Mouse (Mus musculus): ENCODE data around the gene Vmp1. TPM values are rescaled to one million over a fixed set of nuclear protein-coding genes. Genes with fewer than 3 reads are reported as not detected.

Vmp1 gene
- polyA plus RNA-seq, 1 experiment = 365 TPM

DNA sequence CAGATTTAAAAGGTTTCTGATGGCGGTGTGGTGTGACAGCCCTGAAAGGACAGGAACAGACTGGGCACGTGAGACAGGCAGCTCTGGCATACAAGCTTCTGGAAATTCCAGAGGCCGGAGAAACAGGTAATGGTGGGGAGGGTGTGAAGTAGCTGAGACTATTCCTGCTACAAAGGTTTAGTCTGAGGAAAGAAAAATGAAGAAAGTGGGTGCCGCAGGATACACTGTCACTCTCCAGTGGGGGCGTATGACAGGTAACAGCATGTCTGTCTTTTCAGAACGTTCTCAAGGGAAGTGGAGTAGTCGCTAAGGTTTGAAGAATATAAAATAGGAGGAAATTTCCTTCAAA, 83.5 kb downstream of the Vmp1 start:
- no peak for DNase-seq (ENCODE audit: low spot score)

DNA sequence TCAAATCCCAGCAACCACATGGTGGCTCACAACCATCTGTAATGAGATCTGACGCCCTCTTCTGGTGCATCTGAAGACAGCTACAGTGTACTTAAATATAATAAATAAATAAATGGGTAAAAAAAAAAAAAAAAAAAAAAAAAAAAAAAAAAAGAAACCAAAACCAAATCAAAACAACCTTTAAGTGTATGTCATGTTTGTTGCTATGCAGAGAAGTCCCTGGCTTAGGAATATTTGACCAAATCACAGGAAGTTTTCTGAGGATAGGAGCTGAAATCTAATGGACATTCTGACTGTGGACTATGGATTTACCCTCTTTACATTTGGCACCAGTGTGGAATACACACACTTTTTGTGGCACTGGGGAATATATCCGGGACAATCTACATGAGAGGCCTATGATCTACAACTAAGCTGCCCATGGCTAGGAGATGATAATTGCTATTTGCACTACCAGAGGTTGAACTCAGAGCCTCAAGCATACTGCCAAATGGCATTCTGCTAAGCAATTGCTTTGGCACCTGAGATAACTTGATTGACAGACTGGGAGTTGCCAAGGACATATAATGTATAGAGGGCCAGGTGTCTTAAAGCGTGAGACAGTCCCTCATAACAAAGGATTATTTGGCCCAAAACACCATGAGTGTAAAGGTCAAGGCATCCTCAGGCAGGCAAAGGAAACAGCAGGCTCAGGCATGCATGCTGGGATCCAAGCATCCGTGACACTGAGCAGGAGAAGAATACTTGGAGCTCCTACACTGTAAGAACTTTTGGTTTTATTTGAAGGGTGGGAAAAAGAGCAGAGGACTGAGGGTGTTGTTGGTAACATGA, 84.0 kb downstream of the Vmp1 start:
- DNase-seq (ENCODE audit: low spot score) = no peak

DNA sequence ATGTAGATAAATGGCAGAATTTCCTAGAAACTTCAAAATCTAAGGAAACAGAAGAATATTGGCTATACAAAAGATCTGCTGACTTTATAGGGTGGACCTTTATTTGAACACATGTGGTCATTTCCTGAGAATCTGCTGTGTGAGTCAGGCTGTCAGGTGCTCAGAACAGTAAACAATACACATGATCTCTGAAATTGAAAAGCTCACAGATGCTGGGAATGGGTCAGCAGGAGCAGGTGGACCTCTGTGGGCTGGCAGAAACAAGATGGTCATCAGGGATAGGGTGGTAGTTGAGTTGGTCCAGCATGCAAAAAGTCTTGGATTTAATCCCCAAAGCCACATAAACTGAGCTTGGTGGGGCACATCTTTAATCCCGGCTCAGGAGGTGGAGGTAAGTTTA, 85.1 kb downstream of the Vmp1 start:
- DNase-seq (ENCODE audit: low spot score) = no peak

DNA sequence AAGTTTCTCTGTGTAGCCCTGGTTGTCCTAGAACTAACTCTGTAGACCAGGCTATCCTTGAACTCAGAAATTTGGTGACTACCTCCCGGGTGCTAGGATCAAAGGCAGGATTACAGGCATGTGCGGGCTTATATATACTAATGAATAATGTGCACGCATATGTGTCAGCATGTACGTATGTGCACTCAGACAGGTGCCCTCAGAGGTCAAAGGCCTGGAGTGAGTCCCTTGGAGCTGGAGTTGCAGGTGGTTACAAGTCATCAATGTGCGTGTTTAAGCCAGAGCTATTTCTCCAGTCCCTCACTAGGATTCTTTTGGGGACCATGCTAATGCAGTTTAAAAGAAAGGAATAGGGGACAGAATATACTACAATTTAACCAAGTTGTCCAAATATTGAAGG, 85.5 kb downstream of the Vmp1 start:
- DNase-seq (ENCODE audit: low spot score) = no peak

DNA sequence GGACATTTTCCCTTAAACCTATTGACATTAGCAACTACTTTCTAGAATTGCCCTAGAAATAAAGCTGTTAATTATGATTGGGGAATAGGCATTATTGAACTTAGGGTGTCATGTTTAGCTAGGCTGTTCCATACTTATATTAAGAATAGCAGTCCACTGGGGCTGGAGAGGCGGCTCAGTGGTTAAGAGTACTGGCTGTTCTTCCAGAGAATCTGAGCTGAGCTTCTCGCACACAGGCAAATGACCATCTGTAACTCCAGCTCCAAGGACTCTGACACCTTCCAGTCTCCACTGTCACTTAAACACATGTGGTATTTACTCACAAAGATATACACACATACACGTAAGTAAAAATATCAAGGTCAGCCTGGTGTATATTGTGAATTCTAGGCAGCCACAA, 86.7 kb downstream of the Vmp1 start:
- no peak for DNase-seq (ENCODE audit: low spot score)

DNA sequence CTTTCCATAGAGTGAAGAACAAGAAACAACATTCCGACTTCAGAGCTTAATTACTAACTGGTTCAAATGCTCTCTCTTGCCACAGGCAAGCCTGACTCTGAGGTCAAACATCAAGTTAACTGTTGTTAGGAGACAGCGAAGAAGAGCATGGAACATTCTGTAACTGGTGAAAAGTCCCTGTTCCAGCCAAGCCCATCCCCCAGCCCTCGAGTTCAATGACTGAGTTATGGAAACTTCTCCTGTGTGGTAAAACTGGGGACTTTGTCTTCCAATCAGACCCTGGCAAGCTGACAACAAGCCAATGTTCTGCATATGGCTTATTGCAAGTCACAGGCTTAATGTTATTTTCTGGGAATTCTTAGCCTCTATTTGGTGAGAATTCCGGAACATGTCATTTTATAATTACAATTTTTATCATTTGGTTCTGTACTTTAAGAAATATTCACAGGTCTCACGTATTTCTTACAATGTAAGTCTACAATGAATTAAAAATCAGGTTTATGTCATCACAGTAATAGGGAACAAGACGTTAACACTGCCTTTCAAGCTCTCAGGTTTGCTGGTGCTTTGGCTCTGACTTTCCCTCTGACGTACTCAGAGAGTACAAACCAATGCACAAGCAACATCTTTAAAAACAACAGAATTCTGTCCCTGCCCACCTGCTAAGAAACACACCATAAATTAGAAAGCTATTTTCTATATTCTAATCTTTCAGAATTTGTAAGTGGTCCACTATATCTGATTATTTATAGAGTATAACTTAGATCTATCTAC, 87.3 kb downstream of the Vmp1 start:
- no peak for DNase-seq (ENCODE audit: low spot score)

DNA sequence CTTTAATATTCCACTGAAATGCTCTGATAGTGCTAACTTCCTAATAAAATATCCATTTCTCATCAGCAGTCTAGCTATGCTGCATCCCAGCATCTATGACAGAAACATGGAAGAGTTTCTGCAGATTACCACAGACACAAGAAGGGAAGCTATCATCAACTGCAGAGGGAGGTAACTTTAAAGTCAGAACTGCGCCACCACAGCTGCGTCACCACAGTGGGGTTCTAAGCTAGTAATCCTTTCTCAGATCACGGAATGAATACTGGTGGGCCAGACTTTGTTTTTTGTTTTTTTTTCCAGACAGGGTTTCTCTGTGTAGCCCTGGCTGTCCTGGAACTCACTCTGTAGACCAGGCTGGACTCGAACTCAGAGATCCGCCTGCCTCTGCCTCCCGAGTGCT, 88.3 kb downstream of the Vmp1 start:
- DNase-seq (ENCODE audit: low spot score) = no peak

DNA sequence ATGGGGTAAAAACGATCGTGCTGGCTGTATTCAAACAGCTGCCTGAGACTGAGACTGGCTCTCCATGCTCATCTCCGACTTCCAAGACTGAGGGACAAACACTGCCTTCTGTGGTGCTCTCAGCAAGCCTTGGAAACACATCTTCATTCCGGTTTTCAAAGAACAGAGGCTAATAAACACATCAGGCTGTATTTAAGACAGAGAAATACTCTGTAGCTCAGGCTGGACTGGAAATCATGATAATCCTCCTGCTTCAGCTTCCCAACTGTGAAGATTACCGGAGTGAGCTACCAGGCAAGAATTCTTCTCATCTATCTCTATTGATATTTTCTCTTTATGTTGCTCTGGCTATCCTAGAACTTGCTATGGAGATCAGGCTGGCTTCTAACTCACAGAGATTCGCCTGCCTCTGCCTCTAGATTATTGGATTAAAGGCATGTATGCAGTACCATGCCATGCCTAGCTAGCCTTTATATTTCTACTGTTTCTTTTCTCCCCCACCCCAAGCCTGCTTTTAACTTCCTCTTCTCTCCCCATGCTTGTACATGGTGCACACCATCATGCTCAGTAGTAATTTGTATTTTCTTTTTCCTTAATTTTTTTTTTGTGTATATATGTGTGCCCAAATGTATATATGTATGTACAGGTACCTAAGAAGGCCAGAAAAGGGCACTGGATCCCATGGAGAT, 89.3 kb downstream of the Vmp1 start:
- DNase-seq (ENCODE audit: low spot score) = no peak

DNA sequence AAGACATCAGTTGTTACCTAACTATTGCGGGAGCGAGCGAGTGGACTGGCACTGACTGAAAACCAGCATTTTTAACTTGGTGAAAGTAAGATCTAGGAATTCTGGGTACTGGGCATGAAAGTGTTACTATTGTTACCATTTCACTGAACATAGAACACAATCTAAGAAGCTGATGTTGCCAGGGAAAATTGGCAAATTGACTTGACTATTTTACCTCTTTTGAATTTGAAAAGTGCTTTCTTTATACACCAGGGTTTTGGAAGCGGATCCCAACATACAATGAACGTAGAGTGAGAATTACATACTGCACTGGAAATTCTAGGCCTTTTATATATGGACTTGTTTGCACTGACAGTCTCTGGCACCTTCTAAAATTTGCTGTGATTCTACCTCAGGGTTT, 90.2 kb downstream of the Vmp1 start:
- no peak for DNase-seq (ENCODE audit: low spot score)

DNA sequence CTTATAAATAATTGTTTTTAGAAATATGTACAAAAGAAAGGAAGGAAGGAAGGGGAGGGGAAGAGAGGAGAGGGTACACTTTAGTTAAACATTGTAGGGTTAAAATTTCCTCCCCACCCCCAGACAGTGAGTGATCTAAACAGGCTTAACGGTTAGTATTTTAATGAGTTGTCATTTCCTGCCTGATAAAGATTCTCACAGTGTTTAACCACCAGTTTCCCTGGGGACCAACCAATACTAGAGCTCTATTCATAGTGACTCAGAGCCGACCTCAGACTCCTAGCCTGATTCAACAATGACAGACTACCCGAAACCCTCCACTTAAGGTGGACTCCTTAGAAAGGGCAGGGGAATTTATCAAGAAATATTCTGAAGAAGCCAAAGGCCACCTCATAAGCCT, 90.6 kb downstream of the Vmp1 start:
- DNase-seq (ENCODE audit: low spot score) = no peak

DNA sequence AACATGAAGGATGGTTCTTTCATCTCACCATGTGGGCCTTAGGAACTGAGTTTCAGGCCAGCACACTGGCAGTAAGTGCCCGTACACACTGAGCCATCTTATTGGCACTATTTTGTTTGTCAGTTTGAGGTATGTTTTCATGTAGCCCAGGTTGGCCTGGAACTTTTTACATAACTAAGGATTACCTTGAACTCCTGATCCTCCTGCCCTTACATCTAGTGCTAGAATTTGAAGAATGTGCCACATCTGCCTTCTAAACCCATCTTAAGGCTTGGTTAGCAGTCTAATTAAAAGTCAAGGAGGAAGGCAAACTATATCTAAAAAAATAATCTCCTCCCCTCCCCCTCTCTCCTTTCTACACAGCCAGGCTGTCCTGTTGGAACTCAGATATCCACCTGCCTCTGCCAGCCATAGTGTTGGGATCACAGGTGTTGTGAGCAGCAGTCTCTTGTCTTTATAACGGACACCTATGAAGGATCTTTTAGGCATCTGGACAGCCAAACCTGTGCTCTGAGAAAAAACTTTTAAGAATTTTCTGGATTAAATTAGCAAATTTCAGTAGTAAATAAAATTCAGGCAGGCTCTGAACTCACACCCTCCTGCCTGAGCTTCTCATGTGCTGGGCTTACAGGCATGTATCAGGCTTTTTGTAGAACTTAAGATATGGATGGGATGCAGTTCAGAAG, 91.6 kb downstream of the Vmp1 start:
- DNase-seq (ENCODE audit: low spot score) = no peak

DNA sequence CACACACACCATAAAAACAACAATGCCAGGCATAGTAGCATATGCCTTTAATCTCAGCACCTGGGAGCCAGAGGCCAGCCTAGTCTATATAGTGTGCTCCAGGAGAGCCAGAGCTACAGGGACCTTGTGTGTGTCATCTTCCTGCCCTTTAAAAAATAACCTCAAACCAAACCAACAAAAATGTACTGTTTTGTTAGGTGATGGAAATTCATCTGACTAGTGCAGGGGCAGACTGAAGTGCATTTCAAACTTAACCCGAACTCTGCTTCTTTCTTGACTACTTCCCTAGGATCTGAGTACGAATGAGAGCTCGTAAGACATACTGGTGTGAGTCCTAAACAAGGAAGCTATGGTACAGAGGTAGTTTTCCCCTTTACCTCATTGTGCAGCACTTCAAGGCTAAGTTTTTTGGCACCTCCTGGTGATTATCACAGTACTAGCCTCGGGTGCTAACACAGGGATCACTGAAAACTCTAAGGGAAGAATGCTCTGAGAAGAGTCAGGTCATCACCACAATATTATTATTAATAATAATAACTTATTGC, 92.3 kb downstream of the Vmp1 start:
- DNase-seq (ENCODE audit: low spot score) = no peak

DNA sequence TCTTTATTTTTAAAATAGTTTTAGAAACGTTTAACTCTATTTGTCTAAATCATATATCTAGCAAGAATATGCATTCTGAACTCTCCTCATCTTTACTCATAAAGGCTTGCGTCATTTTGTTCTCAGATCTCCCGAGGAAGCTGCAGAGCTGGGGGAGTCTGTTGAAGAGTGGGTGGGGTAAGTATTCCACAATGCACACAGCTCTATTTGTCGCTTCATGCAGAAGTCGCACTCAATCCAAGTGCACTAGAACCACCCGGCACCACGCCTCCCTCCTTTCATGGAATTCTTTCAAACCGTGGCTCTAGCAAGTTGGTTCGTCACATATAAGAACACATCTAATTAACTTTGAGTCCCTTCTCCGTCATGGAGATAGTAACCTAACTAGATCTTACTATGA, 93.1 kb downstream of the Vmp1 start:
- no peak for DNase-seq (ENCODE audit: low spot score)

DNA sequence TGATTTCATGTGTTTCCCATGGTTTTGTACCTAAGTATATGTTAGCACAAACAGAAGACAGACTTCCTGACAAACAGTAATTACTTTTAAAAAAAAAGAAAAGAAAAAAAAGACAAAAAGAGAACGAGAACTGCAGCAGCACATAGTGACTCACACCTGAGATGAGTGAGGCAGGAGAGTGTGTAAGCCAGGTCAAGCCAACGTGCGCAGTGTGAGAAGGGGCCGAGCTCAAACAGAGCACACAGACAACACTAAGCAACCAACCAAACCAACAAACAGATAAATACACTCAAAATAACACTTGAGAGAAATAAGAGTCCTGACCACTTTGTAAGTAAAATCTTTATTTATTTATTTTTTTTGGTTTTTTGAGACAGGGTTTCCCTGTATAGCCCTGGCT, 93.6 kb downstream of the Vmp1 start:
- DNase-seq (ENCODE audit: low spot score) = no peak

DNA sequence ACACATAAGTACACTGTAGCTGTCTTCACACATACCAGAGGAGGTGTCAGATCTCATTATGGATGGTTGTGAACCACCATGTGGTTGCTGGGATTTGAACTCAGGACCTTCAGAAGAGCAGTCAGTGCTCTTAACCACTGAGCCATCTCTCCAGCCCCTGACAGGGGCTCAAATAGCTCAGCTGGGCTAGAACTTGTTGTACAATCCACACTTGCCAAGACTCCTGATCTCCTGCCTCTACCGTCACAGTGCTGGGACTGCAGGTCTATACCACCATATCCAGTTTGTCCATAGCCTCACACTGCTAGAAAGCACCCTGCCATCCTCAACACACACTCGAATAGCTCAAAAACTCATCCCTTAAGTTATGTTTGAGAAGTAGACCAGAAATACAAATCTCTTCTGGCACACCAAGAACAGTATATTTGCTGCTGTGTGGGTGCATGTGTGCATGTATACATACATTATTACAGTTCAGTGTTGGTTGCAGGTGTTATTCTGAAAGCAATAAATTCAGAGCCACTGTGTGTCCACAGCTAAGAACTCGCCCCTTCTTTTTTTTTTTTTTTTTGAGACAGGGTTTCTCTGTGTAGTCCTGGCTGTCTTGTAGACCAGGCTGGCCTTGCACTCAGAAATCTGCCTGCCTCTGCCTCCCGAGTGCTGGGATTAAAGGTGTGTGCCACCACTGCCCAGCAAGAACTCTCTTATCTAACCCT, 94.9 kb downstream of the Vmp1 start:
- DNase-seq (ENCODE audit: low spot score) = no peak

DNA sequence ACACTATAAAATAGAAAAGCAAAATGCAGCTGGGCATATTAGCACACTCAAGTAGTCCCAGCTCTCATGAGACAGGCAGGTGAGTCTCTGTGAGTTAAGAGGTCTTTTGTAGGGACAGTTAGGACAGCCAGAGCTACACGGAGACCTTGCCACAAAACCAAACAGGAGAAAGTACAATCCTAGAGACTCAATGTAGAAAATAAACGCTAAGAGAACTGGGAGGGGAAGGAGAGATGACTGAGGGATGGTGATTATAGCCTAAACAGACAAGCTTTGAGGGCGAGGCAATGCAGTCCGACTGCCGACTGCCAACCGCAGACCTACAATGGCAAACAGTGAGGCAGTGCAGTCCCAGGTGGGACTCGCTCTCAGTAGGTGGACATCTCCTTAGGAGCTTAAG, 95.8 kb downstream of the Vmp1 start:
- no peak for DNase-seq (ENCODE audit: low spot score)

DNA sequence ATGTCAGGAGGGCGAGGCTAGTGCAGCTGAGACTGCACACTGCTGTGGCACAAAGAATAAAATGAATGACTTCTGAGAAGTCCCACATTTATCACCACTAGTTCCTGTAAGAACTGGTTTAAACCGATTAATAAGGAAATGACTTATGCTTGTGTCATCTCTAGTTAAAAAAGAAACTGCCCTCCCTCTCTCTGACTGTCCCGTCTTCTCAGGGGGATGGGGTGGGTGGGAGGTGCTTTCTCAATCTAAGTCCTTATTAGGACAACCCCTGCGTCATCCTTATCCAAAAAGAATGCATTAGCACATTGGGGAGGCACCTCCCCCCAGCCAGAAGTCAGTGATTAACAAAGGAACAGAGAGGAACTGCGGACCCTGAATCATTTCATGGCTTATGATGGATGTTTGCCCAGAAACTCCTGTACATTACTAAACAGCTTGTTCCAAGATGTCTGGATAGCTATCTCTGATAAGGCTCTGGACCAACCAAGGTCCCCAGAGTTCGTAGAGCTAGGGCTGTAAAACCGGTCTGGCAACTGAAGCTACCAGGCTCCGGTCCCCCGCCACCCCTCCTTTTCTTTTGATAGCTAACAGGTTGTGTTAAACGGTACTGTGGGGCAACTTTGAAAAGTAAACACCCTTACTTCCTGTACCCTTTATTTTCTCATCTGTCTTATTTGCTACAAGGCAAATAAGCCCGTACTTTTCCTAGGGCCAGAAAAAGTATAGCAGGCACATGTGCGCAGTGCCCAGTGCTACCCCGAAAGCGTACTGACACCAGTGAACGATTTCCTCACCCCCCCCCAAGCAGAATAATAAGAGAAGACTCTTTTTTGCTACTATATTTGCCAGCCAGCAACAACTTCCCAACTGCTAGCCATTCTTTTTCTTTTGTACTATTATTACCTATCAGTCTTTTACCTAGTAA, 96.5 kb downstream of the Vmp1 start:
- DNase-seq (ENCODE audit: low spot score) = no peak

DNA sequence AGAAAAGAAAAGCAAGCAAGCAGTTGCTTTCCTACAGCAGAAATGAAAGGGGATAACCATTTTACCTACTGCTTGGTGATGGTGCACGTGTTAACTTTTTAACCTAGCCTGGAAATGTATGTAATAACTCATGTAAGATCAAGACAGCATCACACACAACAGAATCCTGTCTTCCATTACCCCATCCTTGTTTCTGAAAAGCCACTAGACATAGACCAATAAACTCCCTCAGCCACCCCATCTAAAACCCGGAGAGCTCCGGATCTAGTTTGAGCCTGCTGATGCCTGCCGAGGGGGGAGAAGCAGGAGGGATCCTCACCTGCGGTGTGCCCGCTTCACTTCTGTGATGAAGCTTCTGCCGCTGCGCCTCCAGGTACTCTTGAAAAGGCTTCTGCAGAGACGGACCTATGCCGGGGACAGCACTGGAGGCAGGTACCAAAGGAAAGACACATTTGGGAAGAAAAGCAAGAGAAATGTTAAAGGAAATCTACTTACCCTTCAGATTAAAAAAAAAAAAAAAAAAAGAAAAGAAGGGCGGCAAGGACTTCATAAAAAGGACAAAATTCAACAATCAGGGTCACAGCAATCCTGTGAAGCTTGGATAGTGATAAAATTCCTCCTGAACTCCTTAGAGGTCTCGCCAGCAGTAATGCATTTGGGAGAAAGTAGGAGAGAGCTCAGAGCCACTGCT, 97.3 kb downstream of the Vmp1 start:
- no peak for DNase-seq (ENCODE audit: low spot score)

DNA sequence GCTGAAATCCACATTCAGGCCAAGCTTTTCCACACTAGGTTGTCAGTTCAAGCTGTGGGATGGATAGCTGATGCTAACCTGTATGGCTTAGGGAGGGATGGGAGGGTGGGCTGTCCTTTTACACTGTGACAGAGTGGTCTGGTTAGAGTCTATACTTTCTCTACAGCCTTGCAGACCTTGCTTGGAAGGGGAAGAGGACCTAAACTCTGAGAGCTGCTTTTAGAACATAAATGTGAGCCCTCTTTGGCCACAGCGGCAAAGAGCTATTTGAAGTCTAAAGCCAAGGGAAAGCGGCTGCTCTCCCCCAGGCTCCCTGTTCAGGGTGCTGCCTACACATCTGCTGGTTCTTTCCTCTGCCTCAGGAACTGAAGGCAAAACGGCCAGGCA, 98.0 kb downstream of the Vmp1 start:
- DNase-seq (ENCODE audit: low spot score) = no peak

Data from urinary bladder, adult 2 months (tissue).